Mouse (Mus musculus): ENCODE data around the gene Zbtb14. TPM values are rescaled to one million over a fixed set of nuclear protein-coding genes. Genes with fewer than 3 reads are reported as not detected.

The Zbtb14 gene
- 19.7 and 22.7 TPM in 2 replicates for total RNA-seq (2021)
- long read RNA-seq, full-length matches to known transcripts: 26 of 32 reads
- long read RNA-seq, partial matches to known transcripts: 4 of 32 reads
- long read RNA-seq, other reads (novel, unspliced or antisense): 2 of 32 reads

DNA sequence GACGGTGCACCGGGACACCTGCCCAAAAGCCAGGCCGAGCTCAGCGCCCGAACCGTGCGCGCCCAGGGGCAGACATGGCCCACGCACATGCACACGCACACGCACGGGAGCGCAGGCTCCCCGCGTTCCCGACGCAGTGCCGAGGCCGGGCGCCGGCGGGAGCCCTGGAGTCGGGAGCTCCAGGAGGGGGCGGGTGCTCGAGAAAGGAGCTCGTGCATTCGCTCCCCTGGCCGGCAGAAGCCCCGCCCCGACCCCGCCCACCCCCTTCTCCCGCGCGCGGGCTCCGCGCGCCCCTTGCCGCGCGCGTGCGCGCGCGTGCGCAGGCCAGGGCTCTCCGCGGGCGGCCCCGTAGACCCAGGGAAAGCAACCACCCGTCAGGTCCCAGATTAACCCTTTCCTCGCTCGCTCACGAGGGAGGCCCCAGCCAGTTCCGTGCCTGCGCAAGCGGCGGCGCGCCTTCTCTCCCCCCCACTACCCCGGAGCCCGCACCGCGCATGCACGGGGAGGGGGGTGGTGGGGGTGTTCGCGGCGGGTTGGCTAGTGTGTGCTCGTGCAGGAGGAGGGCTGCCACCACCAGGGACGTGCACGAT, at the start of gene Zbtb14:
Gene Zbtb14, plus strand, starts transcription at position 540 of the 590 bp plus-strand sequence.
- DNase-seq: peak; percentile 91

DNA sequence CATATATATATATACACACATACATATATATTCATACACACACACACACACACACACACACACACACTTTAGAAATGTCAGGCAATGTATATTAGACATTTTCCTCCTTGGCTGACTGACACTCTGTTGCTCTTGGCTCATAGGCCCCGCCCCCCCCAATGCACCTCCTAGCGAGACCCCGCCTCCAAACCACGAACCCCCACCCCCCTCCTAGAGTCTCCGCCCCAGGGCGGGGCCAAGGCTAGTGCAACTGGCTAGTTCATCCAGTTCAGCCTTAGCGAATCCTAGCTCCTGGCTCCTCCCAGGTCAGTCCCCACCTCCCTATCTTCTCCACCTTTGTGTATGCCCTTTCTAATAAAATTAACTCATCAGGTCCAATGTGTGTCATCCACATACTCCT, 36.8 kb upstream of the Zbtb14 start:
- DNase-seq: no peak

DNA sequence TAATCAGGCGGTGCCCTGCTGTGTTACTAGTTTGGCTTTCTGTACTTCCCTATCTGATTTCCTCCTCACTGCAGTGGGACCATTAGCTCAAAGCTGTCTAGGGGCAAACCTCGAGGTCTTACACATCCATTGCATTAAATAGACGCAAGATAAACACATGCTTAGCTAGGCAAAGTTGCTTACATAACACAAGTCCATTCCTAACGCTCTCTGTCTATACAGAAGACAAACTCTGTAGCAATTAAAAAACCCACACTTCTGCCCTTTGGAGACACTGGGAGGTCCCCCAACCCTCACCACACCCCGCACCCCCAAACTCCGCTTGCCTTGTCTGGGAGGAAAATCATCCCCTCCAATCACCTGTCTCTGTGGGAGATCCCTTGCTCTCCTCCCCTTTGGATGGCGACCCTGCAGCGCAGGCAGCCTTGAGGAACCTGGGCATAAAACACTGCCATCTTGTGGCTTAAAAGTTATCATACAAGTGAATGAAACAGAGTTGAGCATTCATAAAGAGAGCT, 33.8 kb upstream of the Zbtb14 start:
- DNase-seq: peak; percentile 10

DNA sequence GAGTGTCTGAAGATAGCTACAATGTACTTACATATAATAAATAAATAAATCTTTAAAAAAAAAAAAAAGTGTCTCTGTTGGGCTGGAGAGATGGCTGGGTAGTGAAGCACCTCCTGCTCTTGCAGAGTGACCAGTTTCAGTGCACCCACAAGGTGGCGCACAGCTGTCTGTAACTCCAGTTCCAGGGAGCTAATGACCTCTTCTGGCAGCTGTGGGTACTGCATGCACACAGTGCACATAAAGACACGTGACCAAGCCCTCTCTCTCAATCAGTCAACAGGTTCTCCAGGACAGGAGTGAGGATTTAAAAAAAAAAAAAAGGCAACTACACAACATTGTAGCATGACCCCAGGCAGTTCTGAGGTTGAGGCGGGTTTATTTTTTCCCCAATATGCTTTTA, 17.8 kb upstream of the Zbtb14 start:
- no peak for DNase-seq

DNA sequence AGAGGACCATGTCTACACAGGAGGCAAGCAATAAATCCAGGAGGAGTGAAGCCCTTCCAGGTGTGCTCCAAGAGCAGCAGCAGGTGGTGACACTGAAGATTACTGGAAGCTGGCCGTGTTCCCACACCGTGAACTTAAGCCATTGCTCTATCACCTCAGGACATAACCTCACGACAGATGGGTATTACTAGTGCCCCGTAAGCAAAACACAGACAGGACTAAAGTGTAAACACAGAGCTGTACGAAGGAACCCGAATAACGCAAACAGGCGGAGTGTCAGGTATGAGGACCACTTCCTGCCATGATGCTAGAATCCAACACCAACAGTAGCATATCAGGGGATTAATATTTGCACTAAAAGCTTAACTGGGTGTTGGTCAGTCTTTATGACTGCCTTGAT, 2.0 kb upstream of the Zbtb14 start:
- no peak for DNase-seq

DNA sequence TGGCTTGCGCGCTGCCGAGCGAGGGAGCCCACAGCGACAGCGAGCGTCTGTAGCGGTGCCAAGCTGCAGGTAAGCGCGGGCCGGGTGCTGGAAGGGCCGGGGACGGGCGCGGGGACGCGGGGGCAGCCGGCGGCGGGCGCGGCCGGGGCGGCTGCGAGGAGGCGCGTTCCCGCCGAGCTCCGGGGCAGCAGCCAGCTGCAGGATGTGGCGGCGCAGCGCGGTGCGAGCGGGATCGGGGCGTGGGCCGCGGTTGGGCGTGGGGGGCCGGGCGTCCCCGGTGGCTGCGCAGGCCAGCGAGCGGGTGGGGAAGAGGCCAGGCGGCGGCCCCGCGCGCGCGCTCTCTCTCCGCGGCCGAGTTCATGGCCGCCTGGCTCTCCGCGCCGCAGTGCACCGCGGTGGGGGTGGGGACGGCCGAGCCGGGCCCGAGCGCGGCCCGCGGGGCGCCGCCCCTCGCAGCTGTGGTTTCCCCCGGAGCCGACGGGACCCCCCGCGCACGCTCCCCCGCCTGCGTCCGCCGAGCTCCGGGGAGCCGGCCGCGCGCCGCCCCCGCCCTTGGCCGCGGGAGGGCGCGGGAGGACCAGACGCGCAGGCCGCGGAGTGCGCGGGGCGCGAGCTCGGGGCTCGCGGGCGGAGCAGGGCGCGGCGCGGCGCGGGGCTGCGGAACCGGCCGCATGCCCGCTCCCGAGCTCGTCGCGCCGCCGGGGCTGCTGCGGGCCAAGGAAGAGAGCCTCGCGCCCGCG, 521 bp downstream of the Zbtb14 start:
- DNase-seq: peak; percentile 76

DNA sequence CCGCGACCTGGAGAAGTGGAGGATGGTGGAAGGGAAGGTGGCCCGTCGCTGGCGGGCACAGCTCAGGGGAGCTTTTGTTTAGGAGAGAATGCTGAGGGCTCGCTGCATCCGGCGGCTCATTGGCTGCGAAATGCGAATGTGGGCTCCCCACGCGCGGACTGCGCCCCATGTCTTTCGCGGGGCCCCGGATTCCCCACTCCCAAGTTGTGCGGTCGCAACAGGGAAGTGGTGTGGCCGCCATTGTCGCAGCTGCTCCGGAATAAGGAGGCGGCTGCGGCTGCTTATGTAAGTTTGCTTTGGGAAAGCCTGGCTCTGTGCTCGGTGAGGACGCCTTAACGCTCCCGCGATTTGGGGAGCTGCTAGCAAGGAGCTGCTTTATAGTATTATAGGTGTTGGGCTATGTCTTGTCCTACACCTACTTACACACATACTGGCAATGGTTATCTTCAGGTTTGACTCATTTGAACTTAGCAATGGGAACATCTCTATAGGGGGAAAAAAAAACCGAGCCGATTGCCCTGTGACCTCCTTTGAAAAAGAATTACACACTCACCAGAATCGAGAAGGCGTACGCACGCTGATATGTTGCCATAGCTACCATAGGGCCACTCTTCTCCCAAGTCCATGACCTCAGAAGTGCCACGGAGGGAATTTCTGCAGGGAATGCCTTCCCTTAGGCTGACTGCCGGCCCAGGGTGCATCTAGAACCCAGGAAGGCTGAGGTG, 1.3 kb downstream of the Zbtb14 start:
- DNase-seq: peak; percentile 53

DNA sequence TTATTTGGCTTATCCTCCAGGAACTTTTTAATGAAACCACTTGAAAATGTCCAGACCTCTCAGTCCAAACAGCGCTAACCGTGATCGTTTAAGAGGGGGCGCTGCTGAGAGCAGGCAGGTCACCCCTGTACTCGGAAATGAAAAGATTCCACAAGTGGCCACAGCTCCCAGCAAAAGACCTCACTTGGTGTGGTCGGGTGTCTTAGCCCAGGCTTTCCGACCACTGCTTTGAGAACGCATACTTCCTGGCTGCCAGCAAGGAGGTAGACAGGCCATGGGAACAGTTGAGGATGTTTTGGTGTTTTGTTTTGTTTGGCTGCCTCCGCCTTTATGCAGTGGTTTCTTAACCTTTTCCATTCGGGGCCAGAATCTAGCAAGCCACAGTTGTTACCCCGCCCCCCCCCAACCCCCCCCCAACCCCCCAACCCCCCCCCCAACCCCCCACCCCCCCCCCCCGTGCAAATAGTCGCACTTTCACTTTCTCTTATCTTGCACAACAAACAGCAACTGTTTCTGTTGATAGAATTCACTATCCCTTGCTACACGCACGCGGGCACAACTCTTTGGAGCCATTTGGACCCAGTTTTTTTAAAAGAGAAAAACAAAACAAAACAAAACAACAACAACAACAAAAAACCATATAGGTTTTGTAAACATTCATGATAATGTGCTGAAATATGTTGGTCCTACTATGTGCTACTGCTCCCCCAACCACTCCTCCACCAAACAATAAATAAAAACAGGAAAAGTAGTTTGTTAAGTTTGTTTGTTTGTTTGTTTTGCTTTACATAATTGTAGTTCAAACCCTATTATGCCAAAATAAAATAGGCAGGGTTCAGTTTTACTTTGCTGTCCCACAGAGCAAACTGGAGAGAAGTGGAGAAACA, 13.5 kb downstream of the Zbtb14 start:
- peak; percentile 14 for DNase-seq

DNA sequence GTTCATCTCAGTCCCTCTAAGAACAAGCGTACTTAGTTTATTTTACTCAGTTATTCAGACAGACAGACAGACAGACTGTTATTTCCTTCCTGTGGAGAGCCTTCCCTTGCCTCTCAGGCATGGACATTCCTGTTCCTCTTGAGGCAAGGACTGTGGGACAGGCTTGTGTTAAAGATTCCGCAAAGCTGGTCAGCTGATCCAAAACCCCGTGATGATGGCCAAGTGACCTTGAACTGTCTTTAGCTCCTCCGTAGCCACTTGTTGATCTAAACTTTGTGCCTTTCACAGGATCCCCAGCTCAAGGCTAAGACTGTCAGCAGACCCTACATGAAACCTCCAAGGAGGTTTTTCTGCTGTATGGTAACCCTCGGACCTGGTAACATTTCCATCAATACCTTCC, 14.3 kb downstream of the Zbtb14 start:
- DNase-seq: no peak

DNA sequence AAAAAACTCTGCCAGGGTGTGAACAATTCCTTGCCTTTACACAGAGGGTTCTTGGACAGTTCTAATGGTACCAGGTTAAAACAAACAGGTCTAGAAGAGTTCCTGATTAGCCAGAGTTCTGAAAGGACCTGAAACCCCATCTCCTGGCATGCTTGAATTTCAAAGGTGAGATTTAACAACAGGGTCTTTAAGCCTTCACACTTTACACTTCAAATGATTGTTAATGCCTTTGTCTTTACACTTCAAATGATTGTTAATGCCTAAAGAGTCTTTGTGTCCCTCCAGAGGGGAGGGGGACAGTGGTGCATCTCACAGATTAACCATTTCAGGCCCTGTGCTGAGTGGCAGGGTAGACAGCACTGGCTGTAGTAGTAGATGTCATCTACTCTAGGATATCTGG, 15.2 kb downstream of the Zbtb14 start:
- no peak for DNase-seq

DNA sequence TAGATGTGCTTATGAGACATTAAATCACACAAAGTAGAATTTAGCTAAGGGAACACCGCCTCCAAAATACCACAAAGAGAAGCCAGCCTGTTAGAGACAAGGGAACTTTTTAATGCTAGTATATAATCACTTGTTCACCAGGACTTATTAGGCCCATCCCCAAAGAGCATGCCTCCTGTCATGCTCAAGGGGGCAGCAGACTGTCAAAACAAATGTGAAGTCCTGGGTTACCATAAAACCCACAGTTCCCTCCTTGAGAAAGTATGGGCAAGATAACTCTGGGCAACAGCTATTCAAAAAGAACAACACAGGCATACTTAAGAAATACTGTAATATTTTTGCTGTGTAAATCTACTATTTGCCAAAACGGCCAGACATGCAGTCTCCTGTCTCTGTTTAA, 18.3 kb downstream of the Zbtb14 start:
- no peak for DNase-seq

DNA sequence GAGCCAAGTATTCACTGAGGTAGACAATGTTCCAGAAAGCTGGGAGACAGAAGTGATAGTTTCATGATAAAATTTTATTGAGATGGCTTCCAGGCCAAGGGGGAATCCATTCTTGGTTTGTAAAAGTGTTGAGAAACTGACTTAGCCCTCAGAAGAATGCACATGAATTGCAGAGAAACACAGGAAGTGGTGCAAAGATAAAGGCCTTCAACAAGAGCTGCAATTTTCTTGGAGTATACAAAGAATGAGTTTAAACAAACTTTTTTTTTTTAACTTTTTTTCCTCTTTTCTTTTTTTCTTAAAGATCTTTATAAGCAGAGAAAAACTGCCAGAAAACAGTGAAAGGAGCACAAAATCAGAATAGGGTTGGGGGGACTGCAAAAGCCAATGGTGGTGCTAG, 33.3 kb downstream of the Zbtb14 start:
- DNase-seq: no peak

DNA sequence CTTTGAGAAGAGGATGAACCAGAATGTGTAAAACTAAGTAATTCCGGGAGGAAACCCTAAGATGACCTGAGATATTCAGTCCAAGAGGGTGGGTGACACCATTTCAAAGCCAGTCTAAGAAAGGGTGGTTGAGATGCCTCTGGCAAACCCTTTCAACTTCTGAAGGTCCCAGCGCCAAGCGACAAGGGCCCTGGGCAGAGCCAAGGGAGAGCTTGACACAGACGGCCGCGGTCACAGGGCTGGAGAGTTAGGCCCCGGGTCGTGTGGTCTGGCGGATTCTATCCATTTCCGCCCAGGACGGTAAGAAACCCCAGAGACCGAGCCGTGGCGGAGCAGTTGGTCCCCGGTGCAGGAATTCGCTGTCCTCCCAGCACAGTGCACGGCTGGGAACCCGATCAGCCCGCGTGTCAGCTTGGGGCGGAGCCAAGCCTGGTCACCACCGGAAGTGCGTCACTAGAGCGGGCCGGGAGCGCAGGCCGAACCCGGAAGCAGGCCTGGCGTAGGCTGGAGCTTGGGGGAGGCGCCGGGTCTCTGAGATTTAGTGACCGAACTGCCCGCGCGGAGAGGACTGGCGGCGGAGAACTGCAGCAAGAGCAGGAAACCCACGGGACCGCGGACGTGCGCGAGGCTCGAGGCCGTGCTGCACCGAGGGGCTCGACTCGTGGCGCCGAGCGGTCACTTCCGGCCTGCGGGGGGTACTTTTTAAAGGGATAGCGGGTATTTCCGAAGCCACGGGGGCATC, 34.2 kb downstream of the Zbtb14 start:
- peak; percentile 97 for DNase-seq

DNA sequence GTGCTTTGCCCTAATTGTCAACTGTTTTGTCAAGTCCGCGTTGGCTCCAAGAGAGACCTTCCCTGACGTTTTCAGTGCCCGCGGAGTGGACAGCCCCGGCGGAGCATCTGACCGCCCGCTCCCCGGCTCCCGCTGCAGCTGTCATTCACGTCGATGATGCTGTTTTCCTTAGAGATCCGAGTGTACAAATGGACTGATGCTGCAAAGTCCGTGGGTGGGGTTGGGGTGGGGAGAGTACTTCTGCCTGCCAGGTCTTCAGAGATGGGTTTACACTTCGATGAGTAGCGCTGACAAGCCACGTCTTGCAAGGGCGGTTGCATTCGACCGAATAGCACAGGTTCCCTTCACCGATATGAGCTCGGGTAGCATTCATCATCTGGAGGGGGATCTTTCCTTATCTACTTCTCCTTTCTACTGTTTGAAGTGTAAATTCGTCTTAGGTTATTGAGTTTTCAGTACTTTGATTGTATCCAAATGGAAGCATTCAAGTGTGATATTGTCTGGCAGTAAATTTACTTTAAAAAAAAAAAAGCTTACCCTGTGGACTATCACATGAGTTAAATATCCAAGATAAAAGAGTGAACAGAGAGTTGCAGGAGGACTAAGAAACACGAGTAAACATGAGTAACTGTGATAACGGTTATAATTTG, 35.0 kb downstream of the Zbtb14 start:
- no peak for DNase-seq

DNA sequence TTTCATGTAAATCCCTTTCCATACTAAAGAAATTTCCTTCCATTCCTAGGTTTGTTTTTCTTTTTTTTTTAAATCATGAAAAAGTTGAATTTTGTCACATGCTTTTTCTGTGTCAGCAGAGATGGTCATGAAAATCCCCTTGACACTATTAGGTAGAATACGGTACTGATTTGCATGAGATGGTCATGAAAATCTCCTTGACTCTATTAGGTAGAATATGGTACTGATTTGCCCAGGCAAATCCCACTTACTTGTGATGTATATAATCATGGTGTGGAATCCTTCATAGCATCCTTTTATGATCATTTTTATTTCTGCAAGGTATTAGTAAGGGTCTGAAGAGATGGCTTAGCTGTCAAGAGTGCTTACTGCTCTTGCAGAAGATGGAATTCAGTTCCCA, 38.7 kb downstream of the Zbtb14 start:
- no peak for DNase-seq

DNA sequence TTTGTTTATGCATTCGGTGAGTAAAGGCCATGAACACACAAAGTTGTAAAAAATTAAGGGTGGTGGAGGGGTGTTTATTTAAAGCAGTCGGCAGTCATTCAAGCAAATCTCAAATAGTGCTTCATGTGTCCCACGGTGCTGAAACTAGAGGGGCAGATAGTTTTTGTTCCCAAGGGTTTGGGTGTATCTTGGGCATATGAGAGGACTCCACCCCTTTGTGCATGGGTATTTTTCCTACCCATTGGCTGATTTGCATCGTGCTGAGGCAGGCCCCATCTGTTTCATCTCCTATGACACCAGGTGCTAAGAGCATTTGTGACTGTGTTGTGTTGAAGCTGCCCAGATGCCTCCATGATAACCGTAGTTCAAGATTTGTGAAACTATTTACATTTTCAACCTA, 55.0 kb downstream of the Zbtb14 start:
- no peak for DNase-seq

DNA sequence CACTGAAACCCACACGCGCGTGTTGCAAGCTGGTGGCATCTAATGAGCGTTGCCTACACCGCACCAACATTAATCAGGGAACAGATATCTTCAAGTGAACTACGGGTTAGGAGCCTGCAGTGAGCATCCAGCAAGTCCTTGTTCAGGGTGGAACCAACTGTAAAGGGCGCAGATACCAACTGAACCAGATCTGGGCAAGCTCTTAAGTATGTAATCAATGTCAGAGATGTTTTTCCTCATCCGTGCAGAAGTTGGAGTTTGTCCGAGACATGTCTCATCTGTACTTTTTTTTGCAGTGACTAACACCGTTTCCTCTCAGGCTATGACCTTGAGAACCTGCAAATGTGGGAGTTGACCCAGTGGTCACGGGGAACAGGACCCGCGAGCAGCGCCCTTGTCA, 55.6 kb downstream of the Zbtb14 start:
- no peak for DNase-seq

DNA sequence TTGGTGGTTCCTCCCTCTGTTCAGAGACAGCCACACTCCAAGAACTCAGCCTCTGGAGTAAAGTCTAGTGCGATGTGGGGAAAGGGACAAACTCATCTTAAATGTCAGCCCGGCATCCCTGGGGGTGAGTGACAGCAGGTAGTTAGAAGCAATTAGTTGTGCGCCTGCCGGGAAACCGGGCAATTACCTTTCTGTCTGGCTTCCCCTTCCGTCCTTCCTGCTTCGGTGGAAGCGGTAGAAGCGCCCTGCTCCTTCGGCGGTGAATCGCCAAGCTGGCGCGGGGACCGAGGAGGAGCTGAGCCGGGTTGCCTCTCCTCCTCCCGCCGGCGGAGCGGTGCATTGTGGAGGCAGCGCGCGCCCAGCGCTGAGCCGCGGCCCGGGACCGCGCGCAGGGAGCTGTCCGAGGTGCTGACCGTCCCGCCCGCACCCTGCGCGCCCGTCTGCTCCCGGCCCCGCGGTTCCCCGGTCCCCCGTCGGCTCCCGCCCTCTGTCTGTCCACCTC, 56.2 kb downstream of the Zbtb14 start, which contains the start of gene Akain1:
Gene Akain1, plus strand, starts transcription at position 337 of the 502 bp plus-strand sequence.
- peak; percentile 85 for DNase-seq

DNA sequence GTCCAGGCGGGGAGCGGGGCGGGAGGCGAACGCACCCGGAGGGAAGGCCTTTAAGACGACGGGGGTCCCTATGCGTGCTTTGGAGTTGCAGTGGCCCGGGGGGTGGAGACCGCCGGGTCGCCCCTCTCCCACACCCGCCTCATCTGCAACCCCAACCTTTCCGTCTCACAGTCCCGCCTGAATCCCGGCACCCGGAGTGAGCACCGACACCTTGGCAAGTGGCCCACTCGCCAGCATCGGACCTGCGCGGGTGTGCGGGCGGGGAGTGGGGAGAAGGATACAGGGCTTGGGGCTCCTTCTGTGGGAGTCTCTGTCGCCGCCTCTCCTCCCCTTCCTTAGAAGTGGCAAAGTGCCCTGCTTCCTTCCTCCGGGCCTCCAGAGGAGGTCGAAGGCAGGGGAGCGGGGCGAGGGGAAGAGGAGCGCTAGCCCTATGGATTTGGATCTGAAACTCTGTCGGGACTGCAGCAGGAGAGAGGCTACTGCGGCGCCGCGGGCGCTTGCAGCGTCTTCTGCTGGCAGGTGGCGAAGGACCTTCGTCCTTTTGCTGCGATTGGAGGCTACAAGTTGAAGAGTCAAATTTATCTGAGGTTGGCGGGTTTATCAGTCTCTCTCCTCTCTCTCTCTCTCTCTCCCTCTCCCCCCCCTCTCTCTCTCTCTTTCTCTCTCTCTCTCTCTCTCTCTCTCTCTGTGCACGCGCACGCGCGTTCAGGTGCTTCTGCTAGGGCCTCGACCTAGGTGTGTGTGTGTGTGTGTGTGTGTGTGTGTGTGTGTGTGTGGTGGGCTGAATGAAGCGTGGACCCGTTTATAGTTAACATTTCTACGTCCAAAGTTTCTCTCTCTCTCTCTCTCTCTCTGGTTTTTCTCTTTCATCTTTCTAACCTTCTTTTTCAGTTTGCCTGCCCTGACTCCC, 57.0 kb downstream of the Zbtb14 start:
- no peak for DNase-seq

Data from adrenal gland, postnatal 25 days (tissue).